Mouse (Mus musculus): ENCODE measurements around the gene Gm20388. TPM values are rescaled to one million over a fixed set of nuclear protein-coding genes. Genes with fewer than 3 reads are reported as not detected.

Gene Gm20388
- polyA plus RNA-seq, 1 experiment: not detected

DNA sequence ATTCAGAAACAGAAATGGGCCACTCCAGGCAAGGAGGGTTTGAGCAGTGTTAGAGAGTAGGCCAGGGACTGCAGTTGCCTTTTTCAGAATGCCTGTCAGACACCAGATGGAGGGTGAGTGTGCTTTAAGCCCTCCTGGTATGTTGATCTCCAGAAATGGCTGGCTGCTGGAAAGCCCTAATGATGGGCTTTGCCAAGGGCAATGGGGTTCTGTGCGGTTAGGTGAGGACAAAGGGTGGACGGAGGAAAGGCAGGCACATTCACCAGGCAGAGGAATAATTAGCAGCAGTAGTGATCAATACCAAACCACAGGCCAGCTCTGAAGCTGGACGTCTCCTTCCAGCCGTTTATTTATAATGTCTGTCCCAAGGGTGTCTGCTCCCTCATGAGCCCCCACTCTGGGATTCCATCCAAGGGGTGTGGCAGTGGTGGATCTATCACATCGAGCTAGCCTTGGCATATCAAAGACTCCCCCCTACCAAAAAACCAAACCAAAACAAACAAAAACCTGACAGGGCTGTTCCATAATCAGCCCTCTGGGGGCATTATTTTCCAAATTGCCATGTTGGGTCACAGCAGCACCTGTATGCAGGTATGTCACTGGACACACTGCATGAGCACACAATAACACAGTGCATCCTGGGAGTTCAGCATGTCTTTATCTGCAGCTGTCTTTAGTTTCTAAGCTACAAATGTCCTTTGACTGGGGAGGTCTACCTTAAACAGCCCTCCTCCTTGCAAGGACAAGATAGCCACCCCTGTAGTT, 4270.2 kb downstream of the Gm20388 start:
- Histone ChIP-seq H3K4me3 (ENCODE audit: insufficient read depth, low read depth, low read length) (no peak overlapping the region), H3K4me1 (ENCODE audit: control insufficient read depth, insufficient read depth, low read length) (peaks cover 11% of the 10 kb centered on the region), H3K27ac (ENCODE audit: insufficient read depth, low read depth, low read length) (no peak overlapping the region)
- 46% methylated on average over 5 of the region's 5 CpGs for WGBS
- no peak for TF ChIP-seq CTCF (IDR thresholded peaks at IDR 0.05; ENCODE audit: insufficient read depth, low read depth, low read length)
- TF ChIP-seq POLR2A (IDR thresholded peaks at IDR 0.05; ENCODE audit: insufficient read depth, low read depth, low read length): no peak

DNA sequence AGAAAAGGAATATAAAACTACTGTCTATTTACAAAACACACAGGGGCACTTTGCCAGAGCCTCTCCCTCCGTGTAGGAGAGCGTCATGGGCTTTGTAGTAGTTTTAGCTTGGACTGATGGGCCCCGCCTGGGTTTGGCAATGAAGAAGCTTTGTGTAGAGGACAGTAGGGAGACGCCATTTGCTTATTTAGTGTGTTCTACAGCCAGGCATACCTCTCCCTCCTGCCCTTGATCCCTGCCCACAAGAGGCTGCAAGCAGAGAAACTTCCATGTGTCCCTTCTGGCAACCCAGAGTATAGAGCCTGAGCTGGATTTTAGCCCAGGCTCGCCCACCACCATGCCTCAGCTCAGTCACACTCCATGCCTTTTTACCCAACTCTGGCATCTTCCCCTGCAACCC, 4271.1 kb downstream of the Gm20388 start:
- no peak overlapping the region for H3K4me3 ChIP-seq (ENCODE audit: insufficient read depth, low read depth, low read length)
- no peak overlapping the region for H3K27ac ChIP-seq (ENCODE audit: insufficient read depth, low read depth, low read length)
- no peak for TF ChIP-seq POLR2A (IDR thresholded peaks at IDR 0.05; ENCODE audit: insufficient read depth, low read depth, low read length)
- no peak for TF ChIP-seq CTCF (IDR thresholded peaks at IDR 0.05; ENCODE audit: insufficient read depth, low read depth, low read length)
- peaks cover 9% of the 10 kb centered on the region; the same call in 1 of the 2 replicates for H3K4me1 ChIP-seq (ENCODE audit: control insufficient read depth, insufficient read depth, low read length)
- WGBS: 76% methylated on average over 5 of the region's 5 CpGs

DNA sequence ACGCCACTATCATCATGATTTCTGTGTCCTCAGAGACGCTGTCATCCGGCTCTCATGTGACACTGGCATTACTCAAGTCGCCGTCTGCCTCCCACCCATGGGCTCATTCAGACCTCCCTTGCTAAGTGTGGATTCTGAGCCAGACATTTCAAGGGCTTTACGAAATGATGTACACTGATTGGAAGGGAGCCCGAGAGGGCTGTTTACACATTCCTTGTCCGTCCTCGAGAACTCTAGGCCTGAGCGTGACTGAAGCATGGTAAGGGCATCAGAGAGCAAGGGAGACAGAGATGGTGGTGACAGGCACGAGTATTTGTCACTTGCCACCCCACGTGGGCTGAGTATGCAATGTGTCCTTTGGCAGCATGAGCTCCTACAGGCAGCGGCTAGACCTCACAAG, 4271.6 kb downstream of the Gm20388 start:
- no peak overlapping the region for H3K4me3 ChIP-seq (ENCODE audit: insufficient read depth, low read depth, low read length)
- TF ChIP-seq CTCF (IDR thresholded peaks at IDR 0.05; ENCODE audit: insufficient read depth, low read depth, low read length) (no peak), POLR2A (IDR thresholded peaks at IDR 0.05; ENCODE audit: insufficient read depth, low read depth, low read length) (no peak)
- WGBS: 62% methylated on average over 13 of the region's 13 CpGs
- no peak overlapping the region for H3K27ac ChIP-seq (ENCODE audit: insufficient read depth, low read depth, low read length)
- peaks cover 9% of the 10 kb centered on the region; the same call in 1 of the 2 replicates for H3K4me1 ChIP-seq (ENCODE audit: control insufficient read depth, insufficient read depth, low read length)

DNA sequence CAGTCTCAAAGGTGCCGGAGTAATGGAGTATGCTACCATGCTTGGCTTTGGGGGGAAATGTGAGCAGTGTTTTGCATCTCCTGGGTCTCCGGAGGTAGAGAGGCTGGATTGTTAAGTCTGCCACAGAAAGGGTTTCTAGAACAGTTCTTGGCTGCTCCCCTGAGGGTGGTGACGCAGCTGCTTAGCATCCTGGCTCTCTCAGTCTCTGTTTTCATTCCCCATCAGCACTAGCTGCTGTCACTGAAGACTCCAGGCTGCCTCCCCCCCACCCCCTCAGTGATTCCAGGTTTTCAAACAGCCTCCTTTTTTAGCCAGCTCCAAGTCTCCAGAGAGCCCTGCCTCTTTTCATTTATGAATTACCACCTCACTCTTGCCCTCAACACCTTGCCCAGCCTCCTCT, 4273.4 kb downstream of the Gm20388 start:
- 45% methylated on average over 3 of the region's 3 CpGs for WGBS
- Histone ChIP-seq H3K27ac (ENCODE audit: insufficient read depth, low read depth, low read length) (no peak overlapping the region), H3K4me3 (ENCODE audit: insufficient read depth, low read depth, low read length) (no peak overlapping the region), H3K4me1 (ENCODE audit: control insufficient read depth, insufficient read depth, low read length) (peaks cover 9% of the 10 kb centered on the region; the same call in 1 of the 2 replicates)
- TF ChIP-seq POLR2A (IDR thresholded peaks at IDR 0.05; ENCODE audit: insufficient read depth, low read depth, low read length): no peak
- TF ChIP-seq CTCF (IDR thresholded peaks at IDR 0.05; ENCODE audit: insufficient read depth, low read depth, low read length): no peak

DNA sequence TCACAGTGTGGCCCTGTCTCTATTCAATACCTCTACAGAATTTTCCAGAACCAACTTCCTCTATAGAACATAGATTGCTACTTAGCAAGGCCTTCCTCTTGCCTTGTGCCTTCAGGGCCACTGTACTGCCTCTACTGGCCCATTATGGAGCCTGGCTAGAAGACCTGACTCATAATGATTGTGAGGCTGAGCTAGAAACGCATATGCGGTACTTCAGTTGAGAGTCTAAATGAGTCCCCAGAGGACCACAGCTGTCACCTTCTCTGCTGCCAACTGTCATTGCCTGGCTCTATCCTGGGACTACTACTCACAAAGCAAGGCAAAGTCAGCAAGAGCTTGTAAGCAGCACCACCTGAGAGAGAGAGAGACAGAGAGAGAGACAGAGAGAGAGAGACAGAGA, 4273.9 kb downstream of the Gm20388 start:
- Histone ChIP-seq H3K4me1 (ENCODE audit: control insufficient read depth, insufficient read depth, low read length) (peaks cover 9% of the 10 kb centered on the region; the same call in 1 of the 2 replicates), H3K27ac (ENCODE audit: insufficient read depth, low read depth, low read length) (no peak overlapping the region), H3K4me3 (ENCODE audit: insufficient read depth, low read depth, low read length) (no peak overlapping the region)
- 51% methylated on average over 2 of the region's 2 CpGs for WGBS
- TF ChIP-seq POLR2A (IDR thresholded peaks at IDR 0.05; ENCODE audit: insufficient read depth, low read depth, low read length) (no peak), CTCF (IDR thresholded peaks at IDR 0.05; ENCODE audit: insufficient read depth, low read depth, low read length) (no peak)

DNA sequence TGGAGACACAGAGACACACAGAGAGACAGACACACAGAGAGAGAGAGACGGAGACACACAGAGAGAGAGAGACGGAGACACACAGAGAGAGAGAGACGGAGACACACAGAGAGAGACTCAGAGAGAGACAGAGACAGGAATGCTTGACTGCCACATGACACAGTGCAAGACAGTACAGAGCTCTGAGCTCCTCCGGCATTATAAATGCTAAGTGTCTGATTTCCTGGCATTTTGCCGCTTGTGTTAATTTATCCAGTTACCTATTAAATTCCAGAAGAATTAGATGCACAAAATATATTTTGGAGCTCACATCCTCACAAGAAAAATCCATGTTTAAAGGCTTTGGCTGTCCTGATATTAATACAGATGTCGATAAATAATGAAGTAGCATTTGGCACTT, 4274.4 kb downstream of the Gm20388 start:
- Histone ChIP-seq H3K4me1 (ENCODE audit: control insufficient read depth, insufficient read depth, low read length) (peaks cover 9% of the 10 kb centered on the region; the same call in 1 of the 2 replicates), H3K4me3 (ENCODE audit: insufficient read depth, low read depth, low read length) (no peak overlapping the region), H3K27ac (ENCODE audit: insufficient read depth, low read depth, low read length) (no peak overlapping the region)
- TF ChIP-seq CTCF (IDR thresholded peaks at IDR 0.05; ENCODE audit: insufficient read depth, low read depth, low read length): no peak
- TF ChIP-seq POLR2A (IDR thresholded peaks at IDR 0.05; ENCODE audit: insufficient read depth, low read depth, low read length): no peak
- WGBS: 73% methylated on average over 6 of the region's 6 CpGs

DNA sequence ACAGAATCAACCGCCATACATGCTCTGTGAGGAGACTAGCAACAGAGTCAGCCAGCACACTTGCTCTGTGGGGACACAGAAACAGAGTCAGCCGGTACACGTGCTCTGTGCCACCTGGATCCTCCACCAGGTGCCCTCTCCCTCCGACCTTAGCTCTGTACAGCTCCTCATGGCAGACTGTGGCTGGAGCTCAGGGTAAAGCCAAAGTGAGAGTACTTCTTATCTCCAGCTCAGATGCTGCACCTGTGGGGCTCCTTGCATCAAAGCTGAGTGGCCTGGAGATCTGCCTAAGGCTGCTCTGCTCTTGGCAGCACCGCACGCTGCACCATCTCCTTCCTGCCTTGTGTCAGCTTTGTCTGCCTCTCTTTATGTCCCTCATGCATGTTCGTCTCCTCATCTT, 4279.7 kb downstream of the Gm20388 start:
- H3K27ac ChIP-seq (ENCODE audit: insufficient read depth, low read depth, low read length): no peak overlapping the region
- no peak overlapping the region for H3K4me3 ChIP-seq (ENCODE audit: insufficient read depth, low read depth, low read length)
- WGBS: 85% methylated on average over 7 of the region's 7 CpGs
- H3K4me1 ChIP-seq (ENCODE audit: control insufficient read depth, insufficient read depth, low read length): peaks cover 16% of the 10 kb centered on the region
- TF ChIP-seq POLR2A (IDR thresholded peaks at IDR 0.05; ENCODE audit: insufficient read depth, low read depth, low read length) (no peak), CTCF (IDR thresholded peaks at IDR 0.05; ENCODE audit: insufficient read depth, low read depth, low read length) (no peak)

DNA sequence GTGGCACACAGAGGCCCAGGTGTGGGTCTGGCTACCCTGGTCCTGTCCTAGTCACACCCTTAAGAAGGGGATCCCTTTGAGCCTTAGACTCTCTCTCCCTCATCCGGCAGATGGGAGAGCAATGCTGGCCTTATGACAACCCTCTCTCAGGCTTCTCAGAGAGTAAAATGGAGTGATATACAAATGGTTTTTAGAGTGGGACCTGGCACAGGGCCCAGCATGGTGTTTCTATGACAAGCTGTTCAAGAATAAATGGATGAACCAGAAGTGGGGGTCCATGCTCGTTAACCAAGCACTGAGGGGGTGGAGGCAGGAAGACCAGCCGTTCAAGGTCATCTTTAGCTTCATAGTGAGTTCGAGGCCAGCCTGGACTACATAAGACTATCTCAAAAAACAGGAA, 4281.6 kb downstream of the Gm20388 start:
- peaks cover 26% of the 10 kb centered on the region for H3K4me1 ChIP-seq (ENCODE audit: control insufficient read depth, insufficient read depth, low read length)
- TF ChIP-seq POLR2A (IDR thresholded peaks at IDR 0.05; ENCODE audit: insufficient read depth, low read depth, low read length): no peak
- no peak for TF ChIP-seq CTCF (IDR thresholded peaks at IDR 0.05; ENCODE audit: insufficient read depth, low read depth, low read length)
- 80% methylated on average over 4 of the region's 4 CpGs for WGBS

DNA sequence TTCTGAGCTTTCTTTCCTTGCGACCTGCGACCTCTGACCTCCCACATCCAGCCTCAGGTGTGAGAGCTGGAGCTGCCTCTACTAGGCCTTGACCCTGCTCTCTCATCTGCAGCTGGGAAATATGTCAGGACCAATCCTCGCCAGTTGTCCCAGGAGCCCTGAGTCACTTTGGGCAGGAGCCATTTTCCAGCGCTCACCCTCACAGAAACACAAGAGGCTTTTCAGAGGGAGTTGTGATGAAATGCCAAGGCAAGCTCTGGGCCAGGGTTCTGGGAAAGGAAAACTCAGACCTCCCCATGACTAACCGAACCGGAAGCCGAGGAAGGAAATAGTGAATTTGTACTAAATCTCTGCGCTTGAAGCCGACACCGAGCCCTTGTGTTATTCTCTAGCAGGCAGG, 4282.3 kb downstream of the Gm20388 start:
- peaks cover 26% of the 10 kb centered on the region for H3K4me1 ChIP-seq (ENCODE audit: control insufficient read depth, insufficient read depth, low read length)
- no peak overlapping the region for H3K4me3 ChIP-seq (ENCODE audit: insufficient read depth, low read depth, low read length)
- 62% methylated on average over 10 of the region's 10 CpGs for WGBS
- H3K27ac ChIP-seq (ENCODE audit: insufficient read depth, low read depth, low read length): no peak overlapping the region
- no peak for TF ChIP-seq CTCF (IDR thresholded peaks at IDR 0.05; ENCODE audit: insufficient read depth, low read depth, low read length)
- TF ChIP-seq POLR2A (IDR thresholded peaks at IDR 0.05; ENCODE audit: insufficient read depth, low read depth, low read length): no peak

More for the DNA sequence above, 4281.6 kb downstream of the Gm20388 start:
- H3K27ac ChIP-seq (ENCODE audit: insufficient read depth, low read depth, low read length): no peak overlapping the region
- no peak overlapping the region for H3K4me3 ChIP-seq (ENCODE audit: insufficient read depth, low read depth, low read length)

Measured in olfactory bulb, adult 2 months (tissue).